Mouse (Mus musculus) Patski (cell line): ENCODE measurements around the gene Bcan. TPM values are rescaled to one million over a fixed set of nuclear protein-coding genes. Genes with fewer than 3 reads are reported as not detected.

Source experiments
- ATAC-seq: fragments of 100-300 bp; one replicate; pipeline ENCODE4 v1.8.0; 2021
- CTCF ChIA-PET: fragments of 350-600 bp; sonication (Branson Sonifier 250); formaldehyde crosslinking; loops from one replicate; lab custom pipeline; 2022; ENCODE audit warnings: inconsistent platforms; lab: Charles Lee
- POLR2A ChIA-PET: fragments of 350-600 bp; sonication (Branson Sonifier 250); formaldehyde crosslinking; loops from one replicate; lab custom pipeline; 2022; ENCODE audit warnings: antibody characterized with exemption, inconsistent platforms; lab: Charles Lee
- DNase-seq: peaks from one replicate; pipeline ENCODE4 v3.0.0-alpha.2; 2011; ENCODE audit warnings: low read depth, low spot score
- H3K27me3 ChIP-seq: fragments of 371-371 bp; one replicate; pipeline ENCODE4 v1.5.1; 2021
- CTCF ChIP-seq: fragments of 100-300 bp; IDR thresholded peaks from one replicate; pipeline ENCODE4 v1.5.1; 2021
- in situ Hi-C: fragments of 300-500 bp; cut with MboI; formaldehyde crosslinking; loops from 3 replicates; pipeline ENCODE4 v1.11.1; 2018; ENCODE audit warnings: low pct_unique_long_range_greater_than_20kb, mixed read lengths
- polyA plus RNA-seq: library from polyadenylated mRNA; unstranded; gene quantifications from one replicate; pipeline ENCODE4 v1.2.3, GENCODE M21; 2021

The Bcan gene
- polyA plus RNA-seq, 1 experiment from 2014 or later = 0.28 TPM

DNA sequence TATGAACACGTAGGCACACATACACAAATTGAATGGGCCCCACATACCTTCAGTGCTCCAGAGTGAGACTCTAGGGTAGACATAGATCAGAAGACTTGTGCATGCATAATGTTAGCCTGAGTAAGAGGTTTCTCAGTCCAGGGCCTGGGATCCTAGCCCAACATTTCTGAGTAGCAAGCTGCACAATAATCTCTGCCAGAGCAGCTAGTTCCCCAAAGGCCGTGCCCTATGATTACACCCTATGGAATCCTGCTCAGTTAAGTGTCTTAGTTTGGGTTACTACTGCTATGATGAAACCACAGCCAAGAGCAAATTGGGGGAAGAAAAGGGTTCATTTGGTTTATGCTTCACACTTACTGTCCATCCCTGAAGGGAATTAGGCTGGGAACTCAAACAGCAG is 57.6 kb downstream of the Bcan start:
- ATAC-seq = no peak
- ChIA-PET CTCF (interaction anchor here (0.9 to 5.5 kb wide), 4 partner anchors 12 to 44 kb away, joined by 3 to 42 read pairs (median 10); partner anchors contain the start of gene Nes), POLR2A (no interaction called here)
- no peak for DNase-seq
- in situ Hi-C loops = loop anchor here (5.0 kb wide), 1 partner anchor 45 kb away; no protein-coding TSS in a partner anchor
- TF ChIP-seq CTCF = no peak
- H3K27me3 ChIP-seq = no peaks in the 10 kb centered on the region

DNA sequence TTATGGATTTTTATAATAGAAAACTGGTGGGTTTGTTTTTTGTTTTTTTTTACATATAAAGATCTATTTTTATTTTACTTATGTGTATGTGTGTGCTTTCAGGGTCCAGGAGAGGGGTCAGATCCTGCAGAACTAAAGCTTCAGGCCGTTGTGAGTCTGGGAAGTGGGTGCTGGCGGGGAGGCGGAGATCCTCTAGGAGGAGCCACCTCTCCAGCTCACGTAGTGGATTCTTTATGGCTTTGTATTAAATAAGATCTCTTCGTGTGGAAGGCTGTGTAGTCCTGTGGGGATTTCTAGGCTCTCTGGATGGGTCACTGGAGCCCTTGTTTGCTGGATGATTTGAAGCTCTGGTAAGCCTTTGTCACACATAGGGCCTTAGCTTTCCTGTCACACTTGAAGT is 59.4 kb downstream of the Bcan start:
- no peak for TF ChIP-seq CTCF
- in situ Hi-C loops = loop anchor here (5.0 kb wide), 1 partner anchor 47 kb away; no protein-coding TSS in a partner anchor
- POLR2A ChIA-PET = interaction anchor here (1.1 kb wide), 1 partner anchor 132 kb away, joined by 3 read pairs; no protein-coding TSS in a partner anchor
- no peak for DNase-seq
- no peak for ATAC-seq
- H3K27me3 ChIP-seq = no peaks in the 10 kb centered on the region
- CTCF ChIA-PET = interaction anchor here (1.2 to 5.5 kb wide), 6 partner anchors 9 to 46 kb away, joined by 3 to 42 read pairs (median 12); partner anchors contain the start of genes Crabp2 and Nes

Other genes with a start within 250 kb of the Bcan start
- not detected for gene Ntrk1, start 205.1 kb downstream of the Bcan start, polyA plus RNA-seq
- gene Insrr, start 203.3 kb downstream of the Bcan start, polyA plus RNA-seq = 0.06 TPM
- 2.8 TPM for gene Pear1, start 175.9 kb downstream of the Bcan start, polyA plus RNA-seq
- not detected for gene Sh2d2a, start 153.5 kb downstream of the Bcan start, polyA plus RNA-seq
- gene Prcc, start 114.6 kb downstream of the Bcan start, polyA plus RNA-seq = 72.2 TPM
- 503 TPM for gene Hdgf, start 93.9 kb downstream of the Bcan start, polyA plus RNA-seq
- 166 TPM for gene Mrpl24, start 80.7 kb downstream of the Bcan start, polyA plus RNA-seq
- 38.5 TPM for gene Isg20l2, start 69.9 kb downstream of the Bcan start, polyA plus RNA-seq
- gene Rrnad1, start 69.5 kb downstream of the Bcan start, polyA plus RNA-seq = 24.6 TPM
- gene Crabp2, start 51.6 kb downstream of the Bcan start, polyA plus RNA-seq = 0.59 TPM
- 45.0 TPM for gene Nes, start 29.2 kb downstream of the Bcan start, polyA plus RNA-seq
- 0.32 TPM for gene Hapln2, start 27.4 kb upstream of the Bcan start, polyA plus RNA-seq
- 32.8 TPM for gene Gpatch4, start 42.9 kb upstream of the Bcan start, polyA plus RNA-seq
- gene Naxe, start 58.3 kb upstream of the Bcan start, polyA plus RNA-seq = 198 TPM
- not detected for gene Ttc24, start 78.1 kb upstream of the Bcan start, polyA plus RNA-seq
- 55.8 TPM for gene Iqgap3, start 81.7 kb upstream of the Bcan start, polyA plus RNA-seq
- 62.7 TPM for gene Mef2d, start 142.1 kb upstream of the Bcan start, polyA plus RNA-seq